Mouse (Mus musculus) cerebellum, postnatal 36 days (tissue): Measurements from ENCODE around the gene Spata4.
A peak's percentile ranks its signal among the peaks of the same experiment; 100 is the strongest.
"Not testable (repeated sequence)": the region's sequence is repeated elsewhere in the genome, so short reads cannot be mapped to it uniquely, and the experiment has no call there.

ENCODE experiments used
- DNase-seq, 2 experiments: peaks; one replicate each; pipeline ENCODE4 v3.0.0; 2021 to 2022; ENCODE audit warnings: mixed read lengths in 2 of 2

Spata4 gene

GRCm38 (mm10) chr8:54600671-54601251 is at the start of gene Spata4:
TSS of gene Spata4 (plus strand) at chr8:54600781.
- peak; percentile 7 to 10 for DNase-seq

GRCm38 (mm10) chr8:54554921-54555320 is 45.7 kb upstream of the Spata4 start:
- DNase-seq, result no peak

GRCm38 (mm10) chr8:54562137-54562536 is 38.4 kb upstream of the Spata4 start:
- DNase-seq, result no peak

GRCm38 (mm10) chr8:54565181-54565580 is 35.4 kb upstream of the Spata4 start:
- no peak for DNase-seq

GRCm38 (mm10) chr8:54565603-54566260 is 34.8 kb upstream of the Spata4 start:
- DNase-seq, result no peak

GRCm38 (mm10) chr8:54567168-54567567 is 33.4 kb upstream of the Spata4 start:
- DNase-seq, result no peak

GRCm38 (mm10) chr8:54570618-54571609 is 29.7 kb upstream of the Spata4 start:
- no peak for DNase-seq

GRCm38 (mm10) chr8:54581436-54581835 is 19.1 kb upstream of the Spata4 start:
- no peak for DNase-seq

GRCm38 (mm10) chr8:54582886-54583285 is 17.7 kb upstream of the Spata4 start:
- no peak for DNase-seq

GRCm38 (mm10) chr8:54594634-54595033 is 5.9 kb upstream of the Spata4 start:
- no peak for DNase-seq

GRCm38 (mm10) chr8:54596051-54596450 is 4.5 kb upstream of the Spata4 start:
- no peak for DNase-seq

GRCm38 (mm10) chr8:54596940-54597339 is 3.6 kb upstream of the Spata4 start:
- DNase-seq, result no peak

- DNase-seq, result no peak
Observed at GRCm38 (mm10) chr8:54597386-54597785, 3.2 kb upstream of the Spata4 start.

GRCm38 (mm10) chr8:54603440-54603839 is 2.9 kb downstream of the Spata4 start:
- no peak for DNase-seq

GRCm38 (mm10) chr8:54609336-54609735 is 8.8 kb downstream of the Spata4 start:
- DNase-seq, result no peak

GRCm38 (mm10) chr8:54610238-54610637 is 9.7 kb downstream of the Spata4 start:
- DNase-seq, result no peak

- not testable (repeated sequence) for DNase-seq
Observed at GRCm38 (mm10) chr8:54616710-54617109, 16.1 kb downstream of the Spata4 start.

- peak; percentile 41 to 45 for DNase-seq
Observed at GRCm38 (mm10) chr8:54638634-54639033, 38.1 kb downstream of the Spata4 start.
